Mouse (Mus musculus) erythroid progenitor cell, adult 5-6 weeks (primary cell): ENCODE results near the gene Prss54. TPM values are rescaled to one million over a fixed set of nuclear protein-coding genes. Genes with fewer than 3 reads are reported as not detected.
"Not testable (repeated sequence)": the region's sequence is repeated elsewhere in the genome, so short reads cannot be mapped to it uniquely, and the experiment has no call there.

Experiments
- ATAC-seq: replicated peaks from 2 replicates; pipeline ENCODE4 v1.8.0; 2016; ENCODE audit warnings: moderate number of reproducible peaks, mild to moderate bottlenecking, moderate TSS enrichment, inconsistent platforms; ENCODE audit not compliant: poor library complexity, low FRiP score, severe bottlenecking
- total RNA-seq, 2 experiments: library from RNA; stranded (forward) in 1 of 2; stranded (reverse) in 1 of 2; fragments of 150-400 nt in 1 of 2; fragments of 186-747, 209-891 nt in 1 of 2; gene quantifications; 2 replicates each; pipeline versions ENCODE4 v1.2.3 to v1.2.4; 2015 to 2017; ENCODE audit warnings: low replicate concordance in 2 of 2

The Prss54 gene
- total RNA-seq (2015; ENCODE audit: low replicate concordance) = not detected in 2 replicates
- total RNA-seq (2017; ENCODE audit: low replicate concordance) = not detected in 2 replicates

GRCm38 (mm10) chr8:95576240-95576639, at the start of gene Prss54:
Gene Prss54 (minus strand): TSS chr8:95576340.
- ATAC-seq = no peak

DNA sequence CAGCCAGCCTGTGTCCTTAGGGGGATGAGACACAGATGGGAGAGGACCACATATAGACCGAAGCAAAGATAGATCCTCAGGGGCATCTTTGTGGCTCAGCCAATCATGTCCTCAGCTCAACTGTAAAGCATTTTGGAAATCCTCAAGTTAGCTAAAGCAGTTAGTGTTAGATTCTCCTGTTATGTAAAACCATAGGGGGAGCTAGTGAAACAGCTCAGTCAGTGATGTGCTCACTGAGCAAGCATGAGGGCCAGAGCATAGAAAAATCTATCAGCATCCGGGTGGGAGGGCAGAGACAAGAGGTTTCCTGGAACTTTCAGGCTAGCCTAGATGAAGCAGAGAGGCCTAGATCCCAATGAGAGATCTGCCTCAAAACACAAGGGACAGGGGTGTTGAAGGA, 48.7 kb upstream of the Prss54 start:
- ATAC-seq = no peak

DNA sequence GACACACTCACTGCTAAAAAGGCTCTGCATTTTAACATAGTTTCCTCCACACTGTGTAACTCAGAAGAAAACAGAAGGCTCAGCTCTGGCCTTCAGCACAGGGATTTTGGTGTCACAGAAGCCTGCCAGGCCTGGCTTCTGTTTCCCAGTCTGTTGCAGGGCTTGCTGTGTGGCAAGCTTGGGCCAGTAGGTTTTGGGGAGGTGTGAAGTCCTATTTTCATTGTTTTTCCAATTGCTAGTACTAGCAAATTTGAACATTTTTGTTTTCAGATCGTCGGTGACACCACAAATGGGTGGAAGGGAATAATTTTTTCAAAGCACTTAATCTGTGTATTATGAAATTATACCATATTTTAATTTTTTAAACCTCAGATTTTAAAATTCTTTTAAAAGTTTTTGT, 43.9 kb upstream of the Prss54 start:
- ATAC-seq = no peak

GRCm38 (mm10) chr8:95616383-95616782, 40.2 kb upstream of the Prss54 start:
- ATAC-seq = no peak

DNA sequence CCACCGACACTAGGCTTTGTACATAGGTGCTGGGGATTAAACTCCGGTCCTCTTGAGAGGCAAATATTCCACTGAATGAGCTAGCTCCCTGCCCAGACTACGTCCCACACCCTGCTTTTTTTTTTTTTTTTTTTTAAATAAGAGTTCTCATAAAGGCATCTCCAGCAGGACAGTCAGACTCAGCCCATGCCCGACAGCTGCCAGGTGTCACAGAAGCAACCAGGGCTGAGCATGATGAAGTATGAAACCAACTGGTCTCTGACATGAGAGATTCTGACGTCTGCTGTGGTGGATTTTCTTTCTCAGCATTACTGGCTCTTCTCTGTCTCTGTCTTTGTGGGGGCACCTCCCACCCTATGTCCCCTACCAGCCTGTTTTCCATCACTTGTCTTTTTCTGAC, 35.6 kb upstream of the Prss54 start:
- no peak for ATAC-seq

- peak; percentile 92 for ATAC-seq
Observed at GRCm38 (mm10) chr8:95610749-95611148, 34.6 kb upstream of the Prss54 start.

GRCm38 (mm10) chr8:95609406-95609805, 33.3 kb upstream of the Prss54 start:
- ATAC-seq = no peak

DNA sequence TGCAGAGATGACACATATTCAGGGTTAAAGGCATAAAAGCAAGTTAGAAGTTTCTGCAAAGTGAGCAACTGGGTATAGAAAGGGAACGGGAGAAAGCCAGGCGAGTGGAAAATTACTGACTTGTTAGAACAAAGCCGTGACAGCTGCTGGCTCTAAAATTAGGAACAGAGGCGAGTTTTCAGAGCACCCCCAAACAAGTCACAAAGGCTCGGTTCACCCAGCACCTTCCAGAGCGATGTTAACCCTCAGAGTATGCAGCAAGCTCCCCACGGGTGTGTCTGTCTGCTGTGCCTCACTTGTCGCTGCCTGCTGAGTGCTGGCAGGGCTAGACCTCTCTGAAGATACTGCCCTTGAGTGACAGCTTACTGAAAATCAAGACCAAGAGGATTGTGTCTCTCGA, 31.1 kb upstream of the Prss54 start:
- ATAC-seq = no peak

DNA sequence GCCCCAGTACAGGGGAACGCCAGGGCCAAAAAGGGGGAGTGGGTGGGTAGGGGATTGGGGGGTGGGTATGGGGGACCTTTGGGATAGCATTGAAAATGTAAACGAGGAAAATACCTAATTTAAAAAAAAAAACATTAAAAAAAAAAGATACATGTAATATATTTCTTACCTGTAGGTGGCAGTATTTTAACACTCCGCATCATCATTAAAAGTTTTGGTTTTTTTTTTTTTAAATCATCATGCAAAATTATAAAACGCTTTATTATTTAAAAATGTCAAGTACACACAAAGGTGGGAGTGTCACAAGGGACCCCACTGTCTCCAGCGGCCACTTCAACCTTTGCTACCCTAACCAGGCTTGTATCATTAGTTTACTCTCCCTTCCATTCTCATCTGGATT, 30.4 kb upstream of the Prss54 start:
- not testable (repeated sequence) for ATAC-seq

GRCm38 (mm10) chr8:95602168-95602567, 26.0 kb upstream of the Prss54 start:
- no peak for ATAC-seq

DNA sequence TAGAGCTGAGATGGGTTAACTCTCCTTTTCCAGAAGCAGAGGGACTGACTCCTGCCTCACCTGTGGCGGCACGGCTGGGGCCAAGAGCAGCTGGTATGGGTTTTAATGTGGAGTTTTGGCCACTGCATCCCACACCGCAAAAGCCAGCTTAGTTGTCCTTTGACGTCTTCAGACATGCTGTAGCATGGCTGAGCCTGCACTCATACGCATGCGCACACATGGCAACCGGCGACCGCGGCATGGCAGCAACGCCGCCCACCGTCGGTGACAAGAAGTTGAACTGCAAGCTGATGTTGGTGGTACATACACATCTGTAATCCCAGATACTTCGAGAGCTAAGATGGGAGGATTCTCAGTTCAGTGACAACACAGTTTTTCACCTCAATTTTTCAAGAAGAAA, 25.2 kb upstream of the Prss54 start:
- no peak for ATAC-seq

- ATAC-seq = 0 out of 2 replicates have a peak, but pooled peaks have one; percentile 67
Observed at GRCm38 (mm10) chr8:95599861-95600260, 23.7 kb upstream of the Prss54 start.

DNA sequence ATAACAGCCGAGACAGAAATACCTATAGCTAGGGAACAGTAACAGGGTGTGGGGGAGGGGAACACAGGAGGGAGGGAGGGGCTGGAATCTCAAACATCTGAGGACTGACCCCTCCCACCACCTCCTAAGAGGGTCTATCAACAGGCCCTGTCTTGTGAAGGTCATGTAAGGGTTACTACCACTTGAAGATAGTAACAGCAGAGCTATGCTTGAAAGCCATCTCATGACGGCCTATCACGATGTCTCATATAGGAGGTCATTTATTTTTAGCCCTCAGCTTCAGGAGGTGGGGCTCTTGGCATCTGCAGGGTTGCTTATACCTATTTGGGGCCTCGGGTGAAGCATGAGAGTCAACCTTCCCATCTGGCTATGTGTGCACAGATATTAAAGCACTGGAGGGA, 20.7 kb upstream of the Prss54 start:
- ATAC-seq = no peak

- ATAC-seq = no peak
Observed at GRCm38 (mm10) chr8:95595131-95595530, 19.0 kb upstream of the Prss54 start.

- ATAC-seq = peak; percentile 70
Observed at GRCm38 (mm10) chr8:95593439-95594393, 17.6 kb upstream of the Prss54 start.

- peak; percentile 91 for ATAC-seq
Observed at GRCm38 (mm10) chr8:95592131-95592780, 16.1 kb upstream of the Prss54 start.

- ATAC-seq = no peak
Observed at GRCm38 (mm10) chr8:95590539-95590938, 14.4 kb upstream of the Prss54 start.

DNA sequence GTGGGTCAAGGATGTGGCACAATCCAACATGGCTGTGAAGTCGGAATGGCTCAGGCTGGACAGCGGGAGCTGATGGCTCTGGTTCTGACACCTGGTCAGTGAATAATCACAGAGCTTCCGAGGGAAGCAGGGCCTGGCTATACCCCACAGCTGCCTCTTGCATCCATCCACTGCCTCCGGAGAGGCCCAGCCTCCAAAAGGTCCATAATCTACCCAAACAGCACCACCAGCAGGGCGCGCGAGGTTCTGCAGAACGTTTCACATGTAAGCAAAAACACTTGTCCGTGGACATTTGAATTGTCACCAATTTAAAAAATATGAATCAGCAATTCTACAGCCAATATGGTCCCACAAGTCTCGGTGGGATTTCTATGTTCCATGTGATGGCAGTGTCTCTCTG, 13.1 kb upstream of the Prss54 start:
- no peak for ATAC-seq

- no peak for ATAC-seq
Observed at GRCm38 (mm10) chr8:95587339-95587738, 11.2 kb upstream of the Prss54 start.

DNA sequence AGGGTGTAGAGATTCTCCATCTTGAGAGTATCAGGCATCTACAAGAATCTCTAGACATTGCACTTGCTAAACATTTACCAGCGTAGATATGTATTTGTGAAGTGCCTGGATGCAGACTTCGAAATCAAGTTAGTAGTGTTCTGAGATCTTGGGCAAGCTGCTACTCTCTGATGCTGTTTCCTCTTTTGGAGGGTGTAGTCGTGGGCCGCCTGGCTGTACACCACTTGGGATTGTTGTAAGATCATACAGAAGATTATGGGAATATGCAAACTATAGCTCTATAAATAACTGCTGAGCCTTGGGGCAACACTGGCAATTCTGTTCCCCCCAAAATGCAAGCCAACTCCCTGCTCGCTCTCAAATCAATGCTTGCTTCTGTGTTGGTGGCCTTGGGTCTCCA, 3.0 kb downstream of the Prss54 start:
- ATAC-seq = no peak

DNA sequence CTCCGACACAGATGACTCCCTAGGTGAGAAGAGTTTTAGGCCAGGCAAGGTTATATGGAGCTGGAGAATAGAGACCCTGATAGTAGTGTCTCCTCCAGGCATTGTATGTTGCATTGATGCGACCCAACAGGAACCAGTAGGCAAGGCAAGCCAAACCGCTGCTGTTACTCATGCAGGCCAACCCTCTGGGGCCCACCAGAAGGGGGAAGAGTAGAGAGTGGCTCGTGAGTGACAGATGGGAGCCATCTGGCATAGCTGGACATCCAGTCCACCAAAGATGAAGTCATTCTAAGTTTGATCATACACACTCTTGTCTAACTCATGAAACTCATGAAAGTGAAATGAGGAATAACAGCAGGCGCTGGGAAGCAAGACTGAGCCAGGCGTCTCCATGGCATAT, 9.3 kb downstream of the Prss54 start:
- ATAC-seq = no peak
